Mouse (Mus musculus): ENCODE results near the gene Hat1. TPM values are rescaled to one million over a fixed set of nuclear protein-coding genes. Genes with fewer than 3 reads are reported as not detected.

Gene Hat1
- polyA plus RNA-seq, 1 experiment from 2014 or later: 121 TPM

GRCm38 (mm10) chr2:71483046-71483716, 94.4 kb downstream of the Hat1 start:
- Histone ChIP-seq H3K27ac (ENCODE audit: low read length) (no peak overlapping the region), H3K9me3 (replicated peaks; ENCODE audit: control insufficient read depth, low read length) (no peaks in the 10 kb centered on the region), H3K27me3 (ENCODE audit: control insufficient read depth, insufficient read depth, low read length) (no peaks in the 10 kb centered on the region), H3K4me3 (ENCODE audit: low read length) (no peak overlapping the region), H3K9ac (ENCODE audit: low read length) (no peak overlapping the region), H3K36me3 (ENCODE audit: control insufficient read depth, insufficient read depth) (no peaks in the 10 kb centered on the region), H3K4me2 (ENCODE audit: low read depth, low read length) (no peak overlapping the region), H3K4me1 (ENCODE audit: control insufficient read depth, insufficient read depth, low read length) (0 out of 2 replicates have a peak, but pooled peaks cover 3% of the 10 kb centered on the region)
- ATAC-seq (replicated peaks; ENCODE audit: extremely low read depth, insufficient read depth, low FRiP score): no peak
- 72% methylated on average over 10 of the region's 10 CpGs for WGBS

- Histone ChIP-seq H3K9me3 (replicated peaks; ENCODE audit: control insufficient read depth, low read length) (no peaks in the 10 kb centered on the region), H3K4me1 (ENCODE audit: control insufficient read depth, insufficient read depth, low read length) (0 out of 2 replicates have a peak, but pooled peaks cover 3% of the 10 kb centered on the region)
- WGBS: 68% methylated on average over 5 of the region's 5 CpGs
Observed at GRCm38 (mm10) chr2:71483717-71484066, 94.9 kb downstream of the Hat1 start.

More at GRCm38 (mm10) chr2:71483717-71484066, 94.9 kb downstream of the Hat1 start:
- Histone ChIP-seq H3K4me3 (ENCODE audit: low read length) (no peak overlapping the region), H3K9ac (ENCODE audit: low read length) (no peak overlapping the region), H3K27me3 (ENCODE audit: control insufficient read depth, insufficient read depth, low read length) (no peaks in the 10 kb centered on the region), H3K36me3 (ENCODE audit: control insufficient read depth, insufficient read depth) (no peaks in the 10 kb centered on the region), H3K27ac (ENCODE audit: low read length) (no peak overlapping the region), H3K4me2 (ENCODE audit: low read depth, low read length) (no peak overlapping the region)
- ATAC-seq (replicated peaks; ENCODE audit: extremely low read depth, insufficient read depth, low FRiP score): no peak

Other genes with a start within 250 kb of the Hat1 start
- 55.6 and 64.1 TPM in 2 replicates for gene Dync1i2, start 177.3 kb upstream of the Hat1 start, polyA plus RNA-seq (2015; fragmentation: Nextera tagmentation; extraction: Ambion mirVana)
- gene Slc25a12, start 21.2 kb upstream of the Hat1 start, polyA plus RNA-seq (2015; fragmentation: Nextera tagmentation; extraction: Ambion mirVana): 126 TPM in 2 replicates
- gene Metap1d, start 64.3 kb downstream of the Hat1 start, polyA plus RNA-seq (2015; fragmentation: Nextera tagmentation; extraction: Ambion mirVana): 45.7 and 46.5 TPM in 2 replicates
- 0.15 and 0.29 TPM in 2 replicates for gene Dlx1, start 139.2 kb downstream of the Hat1 start, polyA plus RNA-seq (2015; fragmentation: Nextera tagmentation; extraction: Ambion mirVana)
- gene Dlx2, start 157.8 kb downstream of the Hat1 start, polyA plus RNA-seq (2015; fragmentation: Nextera tagmentation; extraction: Ambion mirVana): 0.11 TPM in 1 of 2 replicates, not detected in the other

All from heart, embryonic 16.5 days (tissue).